Mouse (Mus musculus) kidney, adult 2 months (tissue): ENCODE data around the gene Omd.

Experiments
- CTCF ChIP-seq: fragments of 200-500 bp; conservative IDR thresholded peaks from 2 replicates; pipeline ENCODE4 v1.5.1; 2011; ENCODE audit warnings: low read depth, mild to moderate bottlenecking, control low read depth, low read length, moderate library complexity, mixed read lengths; ENCODE audit not compliant: insufficient read depth, insufficient read length
- POLR2A ChIP-seq: fragments of 200-500 bp; IDR thresholded peaks from one replicate; pipeline ENCODE4 v1.6.1; 2011; ENCODE audit warnings: low read depth, low read length, control low read depth

DNA sequence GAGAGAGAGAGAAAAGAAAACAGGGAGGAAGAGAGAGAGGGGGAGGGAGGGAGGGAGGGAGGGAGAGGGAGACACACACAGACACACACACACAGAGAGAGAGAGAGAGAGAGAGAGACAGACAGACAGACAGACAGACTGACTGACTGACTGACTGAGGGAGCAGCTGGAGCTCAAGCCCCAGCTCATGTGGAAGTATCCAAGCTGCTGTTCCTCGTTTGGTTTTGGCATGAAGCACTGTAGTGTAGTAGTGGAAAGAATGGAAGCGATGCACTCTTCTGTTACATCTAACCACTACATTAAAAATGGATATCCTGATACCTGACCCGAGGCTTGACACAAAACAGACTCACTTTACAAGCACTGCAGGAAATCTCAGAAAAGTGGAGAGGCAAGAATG lies 36.6 kb upstream of the Omd start:
- TF ChIP-seq CTCF (no peak), POLR2A (no peak)
